Mouse (Mus musculus): ENCODE results near the gene Samd4b.
"Not testable (repeated sequence)": the region's sequence is repeated elsewhere in the genome, so short reads cannot be mapped to it uniquely, and the experiment has no call there.

The Samd4b gene

DNA sequence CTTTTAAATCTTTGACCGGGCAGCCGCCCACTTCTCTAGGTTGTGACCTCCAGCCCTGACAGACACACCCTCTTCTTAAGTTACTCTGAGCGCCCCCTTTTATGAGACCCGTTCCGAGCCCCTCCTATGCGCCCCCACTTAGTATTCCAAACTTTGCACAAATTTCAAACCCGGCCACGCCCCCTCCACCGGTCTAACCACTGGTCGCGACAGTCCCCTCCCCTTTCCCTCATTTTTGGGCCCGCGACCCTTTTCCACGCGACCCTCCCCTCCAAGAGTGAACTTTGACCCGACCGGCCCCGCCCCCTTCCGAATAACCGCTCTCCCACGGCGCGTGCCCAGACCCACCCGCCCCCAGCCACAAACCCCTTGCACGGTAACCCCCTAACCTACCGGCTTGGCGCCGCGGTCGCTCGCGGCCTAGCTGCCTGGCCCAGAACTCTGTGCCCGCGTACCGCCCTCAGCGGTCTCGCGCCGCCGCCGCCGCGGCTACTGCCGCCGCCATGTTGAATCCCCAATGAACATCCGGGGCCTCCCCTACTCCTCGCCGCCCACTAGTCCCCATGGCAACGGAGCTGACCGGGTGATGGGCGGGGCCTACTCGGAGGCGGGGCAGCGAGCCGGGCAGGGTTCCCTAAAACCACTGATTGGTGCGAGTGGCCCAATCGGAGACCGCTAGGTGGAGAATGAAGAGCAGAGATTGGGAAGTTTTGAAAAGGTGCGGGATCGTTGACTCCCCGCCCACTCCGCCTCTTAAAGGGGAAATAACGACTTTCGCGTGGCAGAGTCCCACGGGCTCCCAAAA lies at the start of gene Samd4b, which contains the start of gene Pak4:
Gene Samd4b, minus strand, starts transcription at position 503 of the 805 bp plus-strand sequence.
Gene Pak4, minus strand, starts transcription at position 544 of the 805 bp plus-strand sequence.
- DNase-seq: peak; percentile 99

DNA sequence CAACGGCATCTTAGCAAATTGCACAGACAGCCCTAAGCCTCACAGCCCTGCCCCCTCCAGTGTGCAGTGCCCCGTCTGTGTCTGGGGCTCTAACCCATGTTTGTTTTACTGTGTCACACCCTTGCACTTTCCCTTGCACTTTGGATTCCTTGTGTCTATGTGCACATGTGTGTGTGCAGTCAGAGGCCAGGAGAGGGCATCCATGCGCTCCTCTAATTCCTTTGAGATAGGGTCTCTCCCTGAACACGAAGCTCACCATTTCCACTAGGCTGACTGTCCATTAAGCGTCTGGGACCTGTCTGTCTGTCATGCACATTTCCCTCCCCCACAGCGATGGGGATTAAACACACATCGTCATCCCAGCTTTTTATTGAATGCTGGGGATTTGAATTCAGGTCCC lies 49.1 kb upstream of the Samd4b start:
- no peak for DNase-seq

DNA sequence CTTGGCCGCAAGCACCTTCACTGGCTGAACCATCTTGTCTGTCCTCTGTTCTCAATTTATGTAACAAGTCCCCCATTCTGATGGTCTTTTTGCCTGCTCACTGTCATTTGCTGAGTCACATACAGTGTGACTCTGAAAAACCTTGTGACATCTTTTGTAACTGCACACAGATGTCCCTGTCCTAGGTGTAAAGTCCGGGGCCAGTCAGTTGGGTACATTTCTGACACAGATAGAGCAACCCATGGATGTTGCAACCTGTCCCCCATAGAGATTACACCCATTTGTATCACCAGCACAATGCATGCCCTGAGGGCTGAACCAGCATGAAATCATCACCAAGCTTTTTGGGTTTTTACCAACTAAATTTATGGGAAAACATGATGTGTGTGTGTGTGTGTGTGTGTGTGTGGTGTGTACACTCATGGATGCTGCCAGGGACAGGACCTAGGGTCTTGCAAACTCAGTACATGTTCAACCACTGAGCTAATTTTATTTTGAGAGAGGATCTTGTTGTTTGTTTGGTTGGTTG lies 48.1 kb upstream of the Samd4b start:
- no peak for DNase-seq

DNA sequence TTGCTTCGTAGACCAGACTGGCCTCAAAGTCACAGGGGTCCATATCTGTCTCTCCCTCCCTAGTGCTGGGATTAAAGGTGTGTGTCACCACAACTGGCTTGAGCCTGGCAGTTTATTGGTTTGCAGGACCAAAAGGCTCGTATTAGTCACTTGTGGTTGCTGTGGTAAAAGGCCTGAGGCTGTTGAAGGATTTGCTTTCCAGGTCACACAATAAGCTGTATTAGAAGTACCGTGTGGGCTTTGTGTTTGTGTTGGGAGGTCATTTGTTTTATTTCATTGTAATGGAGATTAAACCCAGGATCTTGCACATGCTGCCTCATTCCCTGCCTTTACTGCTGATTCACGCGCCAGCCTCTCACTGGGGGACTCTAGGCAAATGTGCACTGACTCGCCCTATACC lies 47.4 kb upstream of the Samd4b start:
- no peak for DNase-seq

DNA sequence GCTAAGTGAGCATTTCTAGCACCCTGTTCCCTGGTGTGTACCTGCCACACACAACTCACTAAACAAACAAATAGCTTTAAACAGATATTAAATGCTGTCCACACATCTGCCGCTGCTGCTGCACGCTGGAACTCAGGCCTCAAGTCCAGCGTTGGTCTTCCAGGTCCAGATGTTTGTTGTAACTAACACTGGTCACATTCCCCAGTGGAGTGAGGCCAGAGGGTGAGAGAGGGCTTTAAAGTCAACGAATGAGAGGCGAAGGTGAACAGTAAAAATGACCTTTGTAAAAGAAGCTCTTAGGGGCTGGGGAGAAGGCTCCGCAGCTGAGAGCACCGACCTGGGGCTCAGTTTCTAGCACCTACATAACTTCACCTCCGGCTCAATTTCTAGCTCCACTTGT lies 43.6 kb upstream of the Samd4b start:
- DNase-seq: no peak

DNA sequence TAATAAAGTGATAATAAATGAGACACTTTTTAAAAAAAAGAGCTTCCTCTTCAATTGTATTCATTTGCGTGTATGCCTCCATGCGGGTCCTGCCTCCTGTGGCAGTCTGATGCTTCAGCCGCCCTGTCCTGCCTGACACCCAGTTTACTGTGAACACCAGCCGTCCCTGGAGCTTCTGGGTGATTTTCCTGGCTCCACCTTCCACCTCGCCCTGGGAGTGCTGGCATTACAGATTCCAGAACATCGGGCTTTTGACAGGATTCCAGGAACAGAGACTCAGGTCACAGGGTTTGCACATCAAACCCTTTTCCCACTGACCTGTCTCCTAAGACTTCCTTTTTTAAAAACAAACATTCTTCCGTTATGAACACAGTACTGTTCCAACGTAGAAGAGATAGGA lies 39.6 kb upstream of the Samd4b start:
- no peak for DNase-seq

DNA sequence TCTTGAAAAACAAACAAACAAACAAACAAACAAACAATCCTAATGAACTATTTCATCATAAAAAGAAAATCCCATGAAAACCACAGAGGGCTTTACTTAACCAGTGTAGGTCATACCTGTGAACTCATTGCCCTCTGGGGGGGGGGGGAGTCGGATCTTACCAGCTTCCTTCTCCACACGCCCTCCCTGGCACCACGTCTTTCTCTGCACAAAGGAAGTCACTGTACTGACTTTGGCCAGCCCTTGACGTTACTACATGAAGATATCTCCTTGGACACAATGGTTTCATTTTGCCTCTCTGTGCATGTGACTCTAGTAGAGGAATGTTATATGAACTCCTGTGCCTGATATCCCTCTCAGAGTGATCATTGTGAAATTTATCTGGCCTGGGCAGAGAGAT lies 36.2 kb upstream of the Samd4b start:
- DNase-seq: no peak

DNA sequence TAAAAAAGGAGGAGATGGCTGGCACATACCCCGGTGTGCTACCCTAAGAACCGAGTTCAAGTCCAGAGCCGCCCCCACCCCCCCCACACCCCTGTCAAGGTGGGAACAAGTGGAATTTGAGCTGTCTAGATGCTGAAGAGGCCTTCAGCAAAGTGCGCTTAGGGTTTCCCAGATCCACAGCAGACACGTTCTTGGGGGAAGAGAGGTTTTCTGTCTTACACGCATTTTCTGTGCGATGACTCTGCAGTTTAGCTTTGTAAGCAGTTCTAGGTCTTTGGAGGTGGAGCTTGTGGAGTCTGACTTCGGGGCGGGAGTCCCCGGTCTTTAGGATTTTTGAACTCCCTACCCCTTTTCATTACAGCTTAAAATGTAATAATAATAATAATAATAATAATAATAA lies 33.1 kb upstream of the Samd4b start, which contains the start of gene Acp7:
Gene Acp7, minus strand, starts transcription at position 260 of the 400 bp plus-strand sequence.
- DNase-seq: no peak

DNA sequence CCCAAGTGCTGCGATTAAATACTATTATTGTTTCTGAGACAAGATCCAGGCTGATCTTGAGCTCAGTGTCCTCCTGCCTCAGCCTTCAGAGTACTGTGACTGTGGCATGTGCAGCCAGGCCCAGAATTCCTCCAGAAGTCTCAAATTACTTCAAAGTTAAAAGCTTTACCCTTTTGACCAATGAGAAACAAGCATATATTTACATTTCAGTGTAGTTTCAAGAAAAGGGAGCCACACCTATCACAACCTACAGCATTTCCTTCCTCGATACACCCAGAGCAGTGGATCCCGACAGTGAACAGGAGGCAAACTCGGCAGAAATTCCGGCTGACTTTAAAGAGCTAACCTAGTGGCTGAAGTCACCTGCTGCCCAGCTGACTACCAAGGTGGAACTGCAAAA lies 26.8 kb upstream of the Samd4b start:
- DNase-seq: no peak

DNA sequence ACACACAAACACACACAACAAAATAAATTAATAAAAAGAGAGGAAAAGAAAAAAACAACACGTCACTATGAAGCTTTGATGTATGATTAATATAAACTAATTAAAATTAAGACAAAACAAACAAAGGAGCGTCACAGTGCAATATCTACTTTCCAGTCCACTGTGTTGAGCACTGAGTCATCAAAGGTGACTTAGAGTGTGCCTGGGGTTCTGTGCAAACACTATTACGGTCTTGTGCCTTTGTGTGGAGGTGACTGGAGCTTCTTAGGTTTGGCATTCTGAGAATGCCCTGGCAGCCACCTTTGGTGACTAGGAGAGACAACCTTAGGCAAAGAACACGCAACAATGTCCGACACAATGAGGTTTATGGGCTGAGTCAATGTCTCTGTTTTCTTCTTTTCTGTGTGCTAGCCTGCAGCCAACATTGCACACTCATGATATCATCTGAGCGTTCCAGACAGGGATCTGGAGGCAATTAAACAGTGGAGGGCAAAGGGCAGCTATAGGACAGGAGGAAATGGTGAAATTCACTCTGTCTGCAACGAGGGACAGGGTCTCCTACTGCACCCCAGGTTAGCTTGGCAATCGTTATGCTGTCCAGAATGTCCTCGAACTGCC lies 21.3 kb upstream of the Samd4b start:
- DNase-seq: no peak

DNA sequence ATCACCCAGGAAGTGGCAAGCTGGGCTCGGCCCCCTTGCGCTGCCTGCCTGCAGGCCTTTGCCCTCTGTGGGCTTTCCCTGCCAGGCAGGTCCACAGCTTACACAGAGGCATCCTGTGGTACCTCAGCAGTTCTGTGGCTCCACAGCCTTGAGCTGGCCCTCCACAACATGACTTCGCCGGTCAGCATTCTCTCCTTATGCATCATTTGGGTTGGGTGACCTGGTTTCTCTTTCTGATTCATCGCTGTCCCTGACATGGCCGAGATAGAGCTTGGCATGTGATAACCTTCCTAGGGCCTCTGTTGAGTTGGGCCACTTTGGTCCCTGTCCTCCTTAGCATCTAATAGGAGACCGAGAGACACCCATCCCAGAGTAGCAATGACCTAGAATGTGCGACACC lies 8.0 kb upstream of the Samd4b start:
- DNase-seq: no peak

DNA sequence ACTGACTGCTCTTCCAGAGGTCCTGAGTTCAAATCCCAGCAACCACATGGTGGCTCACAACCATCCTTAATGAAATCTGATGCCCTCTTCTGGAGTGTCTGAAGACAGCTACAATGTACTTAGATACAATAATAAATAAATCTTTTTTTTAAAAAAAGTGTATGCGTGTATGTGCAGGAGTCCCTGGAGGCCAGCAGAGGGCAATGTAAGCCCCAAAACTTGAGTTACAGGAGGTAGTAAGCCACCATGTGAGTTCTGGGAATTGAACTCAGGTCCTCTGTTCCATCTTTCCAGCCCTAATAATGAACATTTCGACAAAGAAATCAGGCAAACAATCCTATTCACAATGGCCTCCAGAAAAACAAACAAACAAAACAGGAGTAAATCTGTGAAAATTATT lies 5.8 kb upstream of the Samd4b start:
- DNase-seq: not testable (repeated sequence)

DNA sequence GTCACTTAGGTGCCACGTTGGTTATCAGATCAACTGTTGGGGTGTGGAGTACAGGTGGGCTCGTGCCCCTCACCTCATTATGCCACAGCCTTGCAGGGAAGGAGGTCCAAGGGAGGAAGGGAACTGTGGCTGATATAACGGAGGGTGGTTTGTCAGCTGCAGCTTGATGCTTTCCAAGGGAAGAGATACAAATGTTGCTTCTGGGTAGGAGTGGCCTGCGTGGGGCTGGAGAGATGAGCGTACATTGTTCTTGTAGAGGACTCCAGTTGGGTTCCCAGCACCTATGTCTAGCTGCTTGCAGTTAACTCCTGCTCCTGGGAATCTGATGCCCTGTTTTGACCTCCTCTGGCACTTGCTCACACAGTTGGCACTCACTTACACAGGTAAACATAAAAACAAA lies 5.2 kb upstream of the Samd4b start:
- no peak for DNase-seq

DNA sequence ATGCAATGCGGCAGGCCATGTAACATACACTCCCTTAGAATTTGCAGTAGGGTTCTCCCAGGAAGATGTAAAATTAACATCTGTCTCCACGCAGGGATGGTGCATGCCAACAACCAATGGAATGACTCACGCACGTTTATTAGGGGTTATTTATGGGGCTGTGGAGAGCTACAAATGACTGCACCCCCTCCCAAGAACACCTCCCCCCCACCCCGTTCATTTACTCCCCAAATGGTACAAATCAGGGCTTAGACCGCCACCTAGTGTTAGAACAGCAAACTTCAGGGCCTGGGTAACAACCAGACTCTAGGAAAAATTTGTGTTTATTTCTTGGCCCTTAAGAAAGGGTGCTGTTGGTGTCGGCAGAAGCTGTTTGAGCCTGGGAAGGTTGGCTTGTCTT lies 3.7 kb upstream of the Samd4b start:
- DNase-seq: peak; percentile 44

DNA sequence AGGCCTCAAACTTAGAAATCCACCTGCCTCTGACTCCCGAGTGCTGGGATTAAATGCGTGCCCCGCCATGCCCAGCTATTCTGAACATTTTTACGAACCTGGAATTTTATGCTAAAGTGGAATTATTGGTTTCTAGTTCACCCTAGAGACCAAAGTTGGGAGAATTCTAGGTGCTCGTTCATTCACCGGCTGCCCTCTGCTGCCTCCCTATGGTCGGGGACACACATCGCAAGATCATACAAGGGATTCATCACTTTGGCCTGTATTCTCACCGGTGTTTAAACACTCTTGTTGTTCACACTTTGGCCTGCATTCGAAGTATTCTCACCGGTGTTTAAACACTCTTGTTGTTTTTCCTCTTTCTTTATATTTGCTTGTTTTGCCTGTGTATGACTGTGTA lies 3.1 kb upstream of the Samd4b start:
- peak; percentile 63 for DNase-seq

DNA sequence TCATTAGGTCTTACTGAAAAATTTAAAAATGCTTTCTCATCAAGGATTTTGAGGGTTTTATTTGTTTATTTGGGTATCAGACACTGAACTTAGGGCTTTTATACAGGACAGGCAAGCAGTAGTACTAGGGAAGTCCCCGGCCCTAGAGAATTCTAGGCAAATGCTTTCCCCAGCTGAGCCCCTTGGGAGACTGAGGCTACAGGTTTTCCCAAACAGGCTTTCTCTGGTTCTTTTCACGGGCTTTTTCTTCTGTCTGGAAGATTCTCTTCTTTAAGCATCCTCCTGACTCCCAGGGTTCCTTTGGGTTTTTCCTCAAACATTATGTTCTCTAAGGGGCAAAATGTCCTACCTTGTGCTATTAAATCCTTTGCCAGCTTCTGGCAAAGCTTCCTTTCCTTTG lies 1.0 kb upstream of the Samd4b start:
- no peak for DNase-seq

DNA sequence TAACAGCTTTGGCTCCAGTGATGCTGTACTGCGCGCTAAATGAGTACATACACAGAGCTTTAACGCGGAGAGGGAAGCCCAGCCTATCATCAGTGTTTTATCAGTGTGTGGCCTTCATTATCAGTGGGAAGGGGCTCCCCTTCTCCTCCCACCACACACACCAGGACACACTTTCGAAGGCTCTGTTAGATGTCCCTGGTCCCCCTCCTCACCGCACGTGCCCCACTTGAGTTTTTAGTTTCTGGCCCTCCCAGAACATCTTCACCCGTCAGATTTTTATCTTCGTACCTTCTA lies 720 bp downstream of the Samd4b start:
- no peak for DNase-seq

DNA sequence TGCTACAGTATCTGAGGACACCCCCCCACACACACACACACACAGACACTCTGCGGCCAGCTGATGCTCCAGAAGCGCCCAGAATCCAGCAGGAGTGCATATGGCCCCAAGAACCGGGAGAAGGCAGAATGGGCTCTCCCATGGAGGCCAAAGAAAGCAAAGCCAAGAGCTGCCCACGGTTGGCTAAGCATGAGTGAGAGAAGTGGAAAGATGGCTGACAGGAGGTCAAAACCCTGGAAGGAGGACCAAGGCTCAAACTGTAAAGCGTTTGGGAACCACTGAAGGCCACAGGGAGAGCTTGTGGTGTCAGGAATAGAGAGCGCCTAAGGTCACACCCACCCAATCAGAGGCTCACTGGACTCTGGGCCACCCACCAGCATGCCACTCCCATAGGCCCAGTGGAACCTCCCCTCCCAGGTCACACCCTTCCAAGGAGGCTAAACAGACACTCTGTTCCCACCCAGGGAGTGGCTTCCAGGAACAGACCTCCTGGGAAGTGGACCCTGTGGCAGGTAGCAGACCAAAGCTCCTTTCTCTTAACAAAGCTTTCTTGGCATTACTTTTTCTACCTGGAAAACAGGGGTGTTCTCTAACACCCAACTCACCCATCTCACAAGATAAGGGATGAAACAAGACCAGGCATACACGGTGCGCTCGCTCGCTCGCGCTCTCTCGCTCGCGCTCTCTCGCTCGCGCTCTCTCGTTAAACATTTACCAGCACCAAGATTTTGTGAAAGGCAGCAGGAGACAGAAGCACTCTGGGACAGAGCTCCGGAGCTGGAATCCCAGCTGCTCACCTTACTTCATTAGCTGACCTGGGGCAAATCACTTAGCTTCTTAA lies 1.3 kb downstream of the Samd4b start:
- no peak for DNase-seq

DNA sequence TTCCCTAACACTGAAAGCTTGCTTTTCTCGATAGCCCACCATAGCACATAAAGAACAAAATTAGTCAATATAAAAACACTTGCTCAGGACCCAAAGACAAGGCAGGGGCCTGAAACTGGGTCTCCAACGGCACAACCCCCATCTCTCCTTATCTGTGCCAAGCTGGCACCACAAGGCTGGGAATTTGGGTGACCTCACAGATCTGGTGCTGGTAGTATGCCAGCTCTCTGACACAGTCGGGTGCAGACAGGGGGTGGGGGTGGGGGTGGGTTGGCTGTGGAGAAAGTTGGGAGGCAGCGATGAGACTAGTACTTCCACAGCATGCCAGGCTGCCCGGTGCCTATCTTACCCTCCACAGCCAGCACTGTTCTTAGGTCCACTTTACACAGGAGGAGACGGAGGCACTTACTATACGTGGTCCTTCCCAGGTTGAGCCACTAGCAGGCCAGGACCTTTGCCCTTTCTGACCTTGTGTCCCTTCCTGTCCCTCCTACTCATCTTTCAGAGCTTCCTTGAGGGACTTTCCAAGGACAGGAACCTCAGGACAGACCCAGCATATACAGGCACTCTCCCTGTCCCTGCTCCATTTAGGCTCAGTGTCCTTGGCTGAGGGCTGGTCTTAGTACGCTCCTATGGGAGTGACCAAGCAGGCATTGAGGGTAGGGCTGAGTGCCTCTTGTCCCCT lies 2.1 kb downstream of the Samd4b start:
- no peak for DNase-seq

DNA sequence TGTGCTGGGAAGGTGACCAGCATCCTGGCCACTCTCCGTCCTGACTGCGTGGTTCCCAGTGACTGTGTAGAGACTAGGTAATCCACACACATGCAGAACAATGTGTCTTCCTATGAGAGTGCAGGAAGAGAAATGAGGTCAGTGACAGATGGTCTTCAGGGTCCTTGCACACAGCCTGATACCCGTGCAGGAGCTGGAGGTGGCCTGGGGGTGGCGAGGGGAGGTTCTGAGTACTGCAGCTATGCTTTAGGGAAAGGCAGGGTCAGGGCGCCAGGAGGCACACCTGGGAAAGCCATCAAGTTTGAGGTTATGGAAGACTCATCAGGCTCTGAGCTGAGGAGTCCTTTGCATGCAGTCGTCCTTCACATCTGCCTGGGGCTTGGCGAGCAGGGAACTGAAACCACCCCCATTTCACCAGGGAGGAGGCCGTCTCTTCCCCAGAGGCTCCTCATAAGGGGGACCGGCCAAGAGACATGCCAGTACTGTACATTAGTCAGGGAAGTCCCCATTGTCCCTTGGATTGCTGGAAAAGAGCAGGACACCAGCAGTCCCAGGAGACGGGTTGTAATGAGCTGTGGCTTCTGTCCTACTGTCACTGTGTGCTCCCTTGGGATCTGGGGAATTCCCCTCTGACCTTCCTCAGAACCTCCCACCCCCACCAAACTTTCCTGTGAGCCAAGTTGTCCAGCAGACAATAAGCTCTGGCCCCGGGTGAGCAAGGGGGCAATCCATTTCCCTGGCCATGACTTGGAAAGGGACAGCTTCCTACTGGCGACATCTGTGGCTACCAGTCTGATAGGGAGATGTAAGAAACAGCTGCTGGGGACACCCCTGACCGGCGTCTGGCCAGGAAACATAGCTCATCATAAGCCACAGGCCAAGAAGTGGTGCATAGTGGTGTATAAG lies 4.5 kb downstream of the Samd4b start:
- no peak for DNase-seq

DNA sequence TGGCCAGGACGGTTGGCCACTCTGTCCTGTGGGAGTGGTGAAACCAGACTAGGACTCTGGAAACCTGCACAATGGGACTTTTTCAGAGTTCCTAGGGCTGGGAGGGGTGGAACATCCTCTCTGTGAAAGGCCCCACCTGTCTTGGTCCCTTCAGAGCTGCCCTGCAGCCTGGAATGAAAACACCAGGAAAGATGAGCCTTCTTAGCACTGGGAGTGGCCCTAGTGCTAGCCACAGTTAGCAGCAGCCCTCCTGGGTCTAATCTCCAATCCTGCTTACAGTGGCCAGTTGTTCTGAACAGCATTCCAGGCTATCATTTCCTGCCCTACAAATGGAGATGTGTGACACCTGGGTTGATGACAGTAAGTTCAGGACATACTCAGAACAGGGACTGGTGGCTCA lies 6.1 kb downstream of the Samd4b start:
- no peak for DNase-seq

DNA sequence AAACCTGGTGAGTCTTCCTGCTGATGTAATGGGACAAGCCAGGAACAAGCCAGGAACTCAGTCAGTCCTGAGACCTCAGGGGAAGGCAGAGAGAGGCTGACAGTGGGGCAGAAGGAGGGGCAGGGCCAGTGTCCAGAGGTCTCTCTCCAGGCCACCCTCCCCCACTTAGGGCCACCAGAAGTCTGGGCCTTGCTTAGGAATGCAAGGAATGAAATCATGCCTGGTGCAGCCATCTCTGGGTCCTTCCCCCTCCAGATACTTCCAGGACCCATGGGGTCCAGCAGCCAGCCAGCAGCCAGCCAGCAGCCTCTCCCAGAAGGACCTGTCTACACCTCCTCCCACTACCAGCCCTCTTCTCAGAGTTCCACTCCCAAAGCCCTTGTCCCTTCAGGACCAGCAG lies 10.3 kb downstream of the Samd4b start:
- DNase-seq: no peak

Data from right cerebral cortex, postnatal 25 days (tissue).